Comparison of ENCODE assay signal across 8 mouse cellular contexts in the genomic region with DNA sequence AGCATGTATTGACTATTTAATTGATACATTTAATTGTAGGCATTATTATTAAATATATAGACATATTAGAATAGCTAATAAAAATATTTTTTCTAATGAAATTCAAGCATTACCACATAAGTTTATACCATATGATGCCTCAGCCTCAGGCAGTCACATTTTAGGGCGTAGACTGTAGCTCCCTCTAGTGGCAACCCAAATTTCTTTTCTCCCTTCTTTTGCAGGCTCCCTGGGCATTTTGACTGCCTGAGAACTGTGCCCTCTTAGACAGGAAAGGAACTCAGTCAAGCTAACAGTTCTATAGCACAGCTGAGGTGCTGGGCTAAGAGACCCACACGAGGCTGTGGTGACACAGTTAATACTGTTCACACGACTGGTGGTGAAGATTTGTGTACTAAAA. TPM values are rescaled to one million over a fixed set of nuclear protein-coding genes. Genes with fewer than 3 reads are reported as not detected.
DNase-seq lines count a peak whose midpoint lies in the region; ATAC-seq lines count a peak whose summit lies in the region.

No protein-coding gene starts in this region.

- H3K9me3 ChIP-seq in hindbrain, embryonic 15.5 days, result no peaks in the 10 kb centered on the region

- peak; percentile 19 for DNase-seq in ovary, postnatal 36 days (ENCODE audit: low spot score)
- no peak for DNase-seq in ovary, postnatal 10 days (ENCODE audit: low spot score)
- peak; percentile 66 for DNase-seq in adrenal gland, postnatal 10 days
- peak; percentile 45 for DNase-seq in embryo, embryonic 11.5 days (ENCODE audit: low read depth, low spot score)
- peak; percentile 80 to 85 for DNase-seq in left cerebral cortex, postnatal 25 days (ENCODE audit: low spot score in 2 of 2)
- DNase-seq in thymus, postnatal 4 days, result peak; percentile 17

- H3K4me3 ChIP-seq in hindbrain, embryonic 15.5 days, result no peak overlapping the region

- 0 out of 2 replicates have a peak, but pooled peaks cover 3% of the 10 kb centered on the region for H3K4me1 ChIP-seq in hindbrain, embryonic 15.5 days (replicated peaks)

- H3K27ac ChIP-seq in hindbrain, embryonic 15.5 days (replicated peaks), result no peak overlapping the region

- intact Hi-C loops in left cerebral cortex, postnatal 25 days (cut with DNase I), result loop anchor here (1.0 to 10.0 kb wide), 4 partner anchors 51 to 448 kb away; no protein-coding TSS in a partner anchor

- no peaks in the 10 kb centered on the region for H3K27me3 ChIP-seq in hindbrain, embryonic 15.5 days

- no peaks in the 10 kb centered on the region for H3K36me3 ChIP-seq in hindbrain, embryonic 15.5 days

- peak; percentile 70; the same call in 1 of the 2 replicates for ATAC-seq in hindbrain, embryonic 15.5 days (ENCODE audit: low FRiP score, low read depth)
- 0 out of 2 replicates have a peak, but pooled peaks have one; percentile 46 for ATAC-seq in monocyte, adult 5-6 weeks (replicated peaks; ENCODE audit: insufficient number of reproducible peaks, low FRiP score, low TSS enrichment, poor library complexity, severe bottlenecking)

- no peak overlapping the region for H3K9ac ChIP-seq in hindbrain, embryonic 15.5 days

- WGBS in hindbrain, embryonic 15.5 days, result 16% methylated on average over 3 of the region's 3 CpGs

- no peak overlapping the region for H3K4me2 ChIP-seq in hindbrain, embryonic 15.5 days

RNA-seq across cellular contexts. Expression of a gene that starts 12.3 kb away (rescaled TPM):
- 1 to 10 TPM; 4.8 to 7.0 TPM for total RNA-seq in adrenal gland, postnatal 10 days (2021)
- 2.4 TPM in 2 replicates for polyA plus RNA-seq in hindbrain, embryonic 15.5 days (2015; fragmentation: Nextera tagmentation; extraction: Ambion mirVana)
- total RNA-seq in left cerebral cortex, postnatal 25 days (2021), result 1 to 10 TPM in 1 of 2 experiments, under 1 TPM in 1; 0.82 to 1.3 TPM
- total RNA-seq in monocyte, adult 5-6 weeks (2017), result 0.76 TPM in 1 of 3 replicates, not detected in the others
